Mouse (Mus musculus) heart, adult 2 months (tissue): Measurements from ENCODE around the gene Rps21. TPM values are rescaled to one million over a fixed set of nuclear protein-coding genes. Genes with fewer than 3 reads are reported as not detected.

ENCODE experiments used
- DNase-seq, 2 experiments: peaks; one replicate each; pipeline ENCODE4 v3.0.0; 2021
- H3K27ac ChIP-seq: fragments of 200-600 bp; 2 replicates; pipeline ENCODE4 v1.8.1; 2022
- H3K27me3 ChIP-seq: fragments of 200-500 bp; 2 replicates; pipeline ENCODE4 v1.6.1; 2012; ENCODE audit warnings: mild to moderate bottlenecking, low read length, inconsistent platforms, mixed read lengths; ENCODE audit not compliant: control insufficient read depth, insufficient read depth
- H3K36me3 ChIP-seq: fragments of 200-500 bp; 2 replicates; pipeline ENCODE4 v1.6.1; 2012; ENCODE audit warnings: low read length, inconsistent platforms; ENCODE audit not compliant: control insufficient read depth, insufficient read depth
- H3K4me1 ChIP-seq: fragments of 200-500 bp; 2 replicates; pipeline ENCODE4 v1.6.1; 2011; ENCODE audit warnings: low read length; ENCODE audit not compliant: control insufficient read depth, insufficient read depth
- H3K4me3 ChIP-seq: fragments of 200-600 bp; 2 replicates; pipeline ENCODE4 v1.8.1; 2022
- H3K79me2 ChIP-seq: fragments of 200-500 bp; replicated peaks from 2 replicates; pipeline ENCODE4 v1.6.1; 2012; ENCODE audit warnings: mild to moderate bottlenecking, inconsistent platforms, low read length, moderate library complexity, mixed read lengths; ENCODE audit not compliant: control insufficient read depth, insufficient read depth
- H3K9ac ChIP-seq: fragments of 200-500 bp; 2 replicates; pipeline ENCODE4 v1.6.1; 2012; ENCODE audit warnings: low read depth, mild to moderate bottlenecking, control low read depth, inconsistent platforms, low read length, mixed read lengths
- CTCF ChIP-seq: fragments of 200-600 bp; IDR thresholded peaks from 2 replicates; pipeline ENCODE4 v1.8.1; 2022; ENCODE audit warnings: antibody characterized with exemption, mild to moderate bottlenecking, moderate library complexity
- EP300 ChIP-seq: fragments of 200-500 bp; IDR thresholded peaks from 2 replicates; pipeline ENCODE4 v1.6.1; 2011; ENCODE audit warnings: low read depth, low read length, control low read depth; ENCODE audit not compliant: insufficient read depth
- POLR2A ChIP-seq: fragments of 200-500 bp; IDR thresholded peaks from 2 replicates; pipeline ENCODE4 v1.6.1; 2011; ENCODE audit warnings: mild to moderate bottlenecking, low read depth, low read length, control low read depth; ENCODE audit not compliant: insufficient read depth
- WGBS: fragments of 180-500 bp; shearing (Covaris S2); methylation state at CpG from one replicate; pipeline ENCODE4 v1.1.7; 2018; 5-methylcytosine and 5-hydroxymethylcytosine counted together
- intact Hi-C: fragments of 180-260 bp; cut with DNase I; formaldehyde crosslinking; loops from one replicate; pipeline ENCODE4 v1.15.1; 2025
- polyA plus RNA-seq: library from polyadenylated mRNA; depleted of rRNA; stranded (reverse); fragments of >200 nt; gene quantifications from 2 replicates; pipeline ENCODE4 v1.2.3, GENCODE M21; 2012
- total RNA-seq, 2 experiments: library from RNA; stranded (reverse); gene quantifications; 2 replicates each; pipeline ENCODE4 v1.2.3; 2021

Rps21 gene
- total and polyA plus RNA-seq, 3 experiments, result 506 to 1,183 (median 570) TPM

DNA sequence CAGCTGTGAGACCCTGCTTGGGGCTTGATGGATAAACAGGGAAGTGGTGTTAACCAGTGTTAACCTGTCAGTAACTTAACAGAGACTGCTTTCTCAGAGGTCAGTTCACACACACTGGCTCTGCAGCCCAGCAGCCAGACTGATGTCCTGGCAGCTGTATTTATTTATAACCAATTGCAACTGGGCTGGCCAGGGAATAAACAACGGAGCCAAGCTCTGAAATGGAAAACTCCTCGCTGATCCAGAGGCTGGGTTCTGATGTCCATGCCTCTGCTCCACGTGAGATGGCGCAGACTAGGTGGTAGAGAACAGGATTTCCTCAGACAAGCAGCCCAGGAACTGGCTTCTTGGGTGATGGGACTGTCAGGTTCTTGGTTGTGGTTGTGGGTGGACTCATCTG, 34.8 kb downstream of the Rps21 start:
- intact Hi-C loops, result no loop called here
- WGBS, result 34% methylated on average over 4 of the region's 4 CpGs
- H3K4me3 ChIP-seq, result no peak overlapping the region
- no peaks in the 10 kb centered on the region for H3K79me2 ChIP-seq
- H3K36me3 ChIP-seq, result no peaks in the 10 kb centered on the region
- peak overlapping the region; percentile 18; the same call in 1 of the 2 replicates for H3K27ac ChIP-seq
- no peak overlapping the region for H3K9ac ChIP-seq
- peak in 1 of 2 experiments; percentile 35 for DNase-seq
- H3K27me3 ChIP-seq, result no peaks in the 10 kb centered on the region
- no peak for TF ChIP-seq EP300
- no peak for TF ChIP-seq POLR2A
- TF ChIP-seq CTCF, result no peak
- peaks cover 2% of the 10 kb centered on the region; the same call in 1 of the 2 replicates for H3K4me1 ChIP-seq

DNA sequence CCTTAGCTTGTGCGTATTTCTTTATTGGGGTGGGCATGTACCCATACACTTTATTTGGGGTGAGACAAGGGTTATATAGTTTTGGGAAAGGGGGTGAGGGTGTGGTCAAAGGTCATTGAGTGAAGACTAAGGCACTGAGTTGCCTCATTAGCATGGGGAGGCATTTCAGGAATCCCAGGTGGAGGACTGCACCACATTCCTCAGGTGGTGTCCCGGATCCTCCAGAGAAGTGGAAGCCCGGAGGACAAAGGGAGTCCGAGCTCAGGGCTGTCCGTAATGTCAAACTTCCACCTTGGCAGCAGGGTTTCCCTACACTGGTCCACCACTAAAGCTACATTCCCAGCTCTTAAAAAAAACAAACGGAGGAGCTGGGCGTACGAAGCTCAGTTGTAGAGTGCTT, 35.7 kb downstream of the Rps21 start:
- Histone ChIP-seq H3K4me3 (no peak overlapping the region), H3K4me1 (peaks cover 2% of the 10 kb centered on the region; the same call in 1 of the 2 replicates)
- WGBS, result 87% methylated on average over 8 of the region's 8 CpGs

DNA sequence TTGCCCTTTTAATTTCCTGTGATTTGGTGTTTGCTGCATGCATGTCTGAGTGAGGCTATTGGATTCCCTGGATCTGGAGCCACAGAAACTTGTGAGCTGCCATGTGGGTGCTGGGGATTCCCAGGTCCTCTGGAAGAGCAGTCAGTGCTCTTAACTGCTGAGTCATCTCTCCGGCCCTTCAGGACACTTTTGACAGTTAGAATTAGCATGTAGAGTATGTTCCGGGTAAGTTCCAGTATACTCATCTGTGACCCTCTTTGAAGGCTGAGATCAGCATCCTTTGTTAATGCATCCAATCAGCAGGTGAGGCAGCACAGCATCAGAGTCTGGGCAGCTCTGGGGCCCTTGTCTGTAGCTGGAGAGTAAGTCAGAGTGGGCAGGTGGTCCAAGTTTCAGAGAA, 43.1 kb downstream of the Rps21 start:
- Histone ChIP-seq H3K79me2 (no peaks in the 10 kb centered on the region), H3K9ac (no peak overlapping the region), H3K27me3 (no peaks in the 10 kb centered on the region), H3K4me3 (no peak overlapping the region), H3K27ac (no peak overlapping the region), H3K36me3 (no peaks in the 10 kb centered on the region), H3K4me1 (no peaks in the 10 kb centered on the region)
- no peak for TF ChIP-seq POLR2A
- TF ChIP-seq CTCF, result no peak
- no peak for TF ChIP-seq EP300
- WGBS, result 64% methylated on average over 2 of the region's 2 CpGs
- intact Hi-C loops, result no loop called here
- DNase-seq, result no peak

More for the DNA sequence above, 35.7 kb downstream of the Rps21 start:
- no peak for DNase-seq
- Histone ChIP-seq H3K36me3 (no peaks in the 10 kb centered on the region), H3K27ac (no peak overlapping the region), H3K79me2 (no peaks in the 10 kb centered on the region), H3K9ac (no peak overlapping the region), H3K27me3 (no peaks in the 10 kb centered on the region)
- intact Hi-C loops, result no loop called here
- TF ChIP-seq POLR2A (no peak), CTCF (no peak), EP300 (no peak)

DNA sequence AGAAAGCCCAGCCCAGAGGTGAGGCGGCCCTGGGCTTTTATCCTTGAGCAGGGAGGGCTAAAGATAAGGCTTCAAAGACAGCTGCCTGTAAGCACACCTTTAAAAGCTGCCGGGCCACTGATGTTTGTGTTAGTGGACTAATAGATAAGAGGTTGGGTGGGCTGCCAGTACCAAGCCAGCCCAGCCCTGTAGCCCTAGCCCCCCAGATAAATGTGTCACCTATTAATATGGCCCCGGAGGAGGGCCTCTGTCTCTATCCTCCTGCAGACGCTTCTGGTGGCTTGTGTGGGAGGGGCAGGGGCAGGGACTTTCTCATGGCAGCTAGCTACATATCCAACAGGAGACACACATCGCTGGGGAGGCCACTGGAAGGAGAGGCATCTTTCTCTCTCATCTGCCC, 43.6 kb downstream of the Rps21 start:
- intact Hi-C loops, result no loop called here
- no peaks in the 10 kb centered on the region for H3K36me3 ChIP-seq
- TF ChIP-seq POLR2A (no peak), CTCF (no peak), EP300 (no peak)
- no peak overlapping the region for H3K27ac ChIP-seq
- H3K9ac ChIP-seq, result no peak overlapping the region
- 34% methylated on average over 5 of the region's 5 CpGs for WGBS
- no peaks in the 10 kb centered on the region for H3K4me1 ChIP-seq
- H3K27me3 ChIP-seq, result no peaks in the 10 kb centered on the region
- H3K4me3 ChIP-seq, result no peak overlapping the region
- no peak for DNase-seq
- no peaks in the 10 kb centered on the region for H3K79me2 ChIP-seq

DNA sequence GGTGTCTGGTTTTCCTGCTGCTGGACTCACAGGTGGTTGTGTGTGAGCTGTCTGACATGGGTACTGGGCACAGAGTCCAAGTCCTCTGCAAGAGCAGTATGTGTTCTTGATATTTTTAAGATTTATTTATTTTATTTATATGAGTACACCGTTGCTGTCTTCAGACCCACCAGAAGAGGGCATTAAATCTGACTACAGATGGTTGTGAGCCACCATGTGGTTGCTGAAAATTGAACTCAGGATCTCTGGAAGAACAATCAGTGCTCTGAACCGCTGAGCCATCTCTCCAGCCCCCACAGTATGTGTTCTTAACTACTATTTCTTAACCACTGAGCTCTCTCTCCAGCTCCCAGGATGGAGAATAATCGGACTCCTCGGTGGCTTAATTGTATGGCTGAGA, 45.0 kb downstream of the Rps21 start:
- peaks cover under 1% of the 10 kb centered on the region for H3K4me1 ChIP-seq
- H3K9ac ChIP-seq, result no peak overlapping the region
- 80% methylated on average over 4 of the region's 4 CpGs for WGBS
- intact Hi-C loops, result no loop called here
- H3K36me3 ChIP-seq, result no peaks in the 10 kb centered on the region
- no peak overlapping the region for H3K27ac ChIP-seq
- H3K27me3 ChIP-seq, result no peaks in the 10 kb centered on the region
- no peak for DNase-seq
- H3K4me3 ChIP-seq, result no peak overlapping the region
- no peaks in the 10 kb centered on the region for H3K79me2 ChIP-seq
- TF ChIP-seq CTCF, result no peak
- no peak for TF ChIP-seq POLR2A
- TF ChIP-seq EP300, result no peak

DNA sequence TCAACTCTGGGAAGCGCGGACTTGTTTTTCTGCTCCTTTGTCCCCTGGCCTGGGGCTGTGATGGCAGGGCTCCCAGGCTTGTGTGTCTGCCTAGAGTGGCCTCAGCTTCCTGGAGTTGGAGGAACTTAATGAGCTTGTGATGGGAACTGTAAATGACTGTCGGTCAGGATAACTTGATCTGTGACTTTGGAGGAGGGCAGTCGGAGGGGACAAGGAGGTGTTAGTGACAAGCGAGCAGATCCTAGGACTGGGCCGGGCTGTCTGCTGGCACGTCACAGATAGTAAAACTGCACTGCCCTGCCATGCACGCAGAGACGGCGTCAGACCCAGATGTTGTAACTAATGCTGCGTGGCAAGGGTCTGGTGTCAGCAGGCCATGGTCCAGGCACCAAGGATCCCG, 46.3 kb downstream of the Rps21 start:
- H3K79me2 ChIP-seq, result no peaks in the 10 kb centered on the region
- no peaks in the 10 kb centered on the region for H3K36me3 ChIP-seq
- no peak overlapping the region for H3K27ac ChIP-seq
- TF ChIP-seq CTCF (no peak), POLR2A (no peak), EP300 (no peak)
- 77% methylated on average over 12 of the region's 12 CpGs for WGBS
- intact Hi-C loops, result no loop called here
- H3K4me1 ChIP-seq, result peaks cover 2% of the 10 kb centered on the region
- DNase-seq, result no peak
- no peak overlapping the region for H3K4me3 ChIP-seq
- H3K9ac ChIP-seq, result no peak overlapping the region
- no peaks in the 10 kb centered on the region for H3K27me3 ChIP-seq
